Mouse (Mus musculus) spleen, adult 2 months (tissue): ENCODE data around the gene Nxpe4. TPM values are rescaled to one million over a fixed set of nuclear protein-coding genes. Genes with fewer than 3 reads are reported as not detected.
A peak's percentile ranks its signal among the peaks of the same experiment; 100 is the strongest.

Source experiments
- DNase-seq, 2 experiments: peaks; one replicate each; pipeline versions ENCODE4 v3.0.0 to v3.0.0-alpha.2; 2012 to 2021; ENCODE audit warnings: low spot score in 2 of 2, low read depth in 1 of 2
- H3K27ac ChIP-seq: fragments of 200-500 bp; 2 replicates; pipeline ENCODE4 v1.5.1; 2012; ENCODE audit warnings: low read length, inconsistent platforms; ENCODE audit not compliant: insufficient read depth
- H3K27me3 ChIP-seq: fragments of 200-500 bp; 2 replicates; pipeline ENCODE4 v1.6.1; 2012; ENCODE audit warnings: mild to moderate bottlenecking, moderate library complexity, low read length, inconsistent platforms; ENCODE audit not compliant: control insufficient read depth, insufficient read depth
- H3K36me3 ChIP-seq: fragments of 200-500 bp; 2 replicates; pipeline ENCODE4 v1.6.1; 2012; ENCODE audit warnings: mild to moderate bottlenecking, low read length, inconsistent platforms; ENCODE audit not compliant: control insufficient read depth, insufficient read depth
- H3K4me1 ChIP-seq: fragments of 200-500 bp; 2 replicates; pipeline ENCODE4 v1.6.1; 2011; ENCODE audit warnings: inconsistent platforms; ENCODE audit not compliant: control insufficient read depth, insufficient read depth, insufficient read length
- H3K4me3 ChIP-seq: fragments of 200-500 bp; 2 replicates; pipeline ENCODE4 v1.5.1; 2011; ENCODE audit warnings: mild to moderate bottlenecking, inconsistent platforms; ENCODE audit not compliant: insufficient read depth, insufficient read length; ENCODE audit errors: extremely low read depth
- CTCF ChIP-seq: fragments of 200-500 bp; IDR thresholded peaks from 2 replicates; pipeline ENCODE4 v1.5.1; 2011; ENCODE audit warnings: mild to moderate bottlenecking, inconsistent platforms; ENCODE audit not compliant: insufficient read depth, insufficient read length, insufficient replicate concordance; ENCODE audit errors: extremely low read depth
- POLR2A ChIP-seq: fragments of 200-500 bp; IDR thresholded peaks from 2 replicates; pipeline ENCODE4 v1.6.1; 2011; ENCODE audit warnings: low read depth, low read length, inconsistent platforms
- WGBS: fragments of 180-500 bp; shearing (Covaris S2); methylation state at CpG from one replicate; pipeline ENCODE4 v1.1.7; 2018; 5-methylcytosine and 5-hydroxymethylcytosine counted together
- polyA plus RNA-seq: library from polyadenylated mRNA; depleted of rRNA; stranded (reverse); fragments of >200 nt; gene quantifications from 2 replicates; pipeline ENCODE4 v1.2.3, GENCODE M21; 2012

Nxpe4 gene
- polyA plus RNA-seq, 1 experiment: 1.4 TPM

DNA sequence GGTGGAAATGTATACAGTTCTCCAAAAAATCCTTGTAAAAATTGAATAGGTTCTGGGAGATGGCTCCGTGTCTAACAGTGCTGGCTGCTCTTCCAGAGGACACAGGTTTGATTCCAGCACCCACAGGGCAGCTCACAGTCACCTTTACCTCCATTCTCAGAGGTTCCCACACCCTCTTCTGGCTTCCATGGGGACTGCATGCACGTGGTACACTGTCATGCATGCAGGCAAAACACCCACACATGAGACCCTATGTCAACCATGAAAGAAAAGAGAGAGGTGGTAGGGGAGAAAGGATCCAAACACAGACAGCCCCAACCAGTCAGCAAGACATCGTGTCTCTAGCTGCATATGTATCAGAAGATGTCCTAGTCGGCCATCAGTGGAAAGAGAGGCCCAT, 199.0 kb downstream of the Nxpe4 start:
- H3K27ac ChIP-seq: no peak overlapping the region
- no peaks in the 10 kb centered on the region for H3K27me3 ChIP-seq
- H3K36me3 ChIP-seq: no peaks in the 10 kb centered on the region
- peaks cover 2% of the 10 kb centered on the region; the same call in 1 of the 2 replicates for H3K4me1 ChIP-seq
- peak in 1 of 2 experiments; percentile 12 for DNase-seq
- 89% methylated on average over 4 of the region's 4 CpGs for WGBS
- H3K4me3 ChIP-seq: no peak overlapping the region
- TF ChIP-seq POLR2A (no peak), CTCF (no peak)

DNA sequence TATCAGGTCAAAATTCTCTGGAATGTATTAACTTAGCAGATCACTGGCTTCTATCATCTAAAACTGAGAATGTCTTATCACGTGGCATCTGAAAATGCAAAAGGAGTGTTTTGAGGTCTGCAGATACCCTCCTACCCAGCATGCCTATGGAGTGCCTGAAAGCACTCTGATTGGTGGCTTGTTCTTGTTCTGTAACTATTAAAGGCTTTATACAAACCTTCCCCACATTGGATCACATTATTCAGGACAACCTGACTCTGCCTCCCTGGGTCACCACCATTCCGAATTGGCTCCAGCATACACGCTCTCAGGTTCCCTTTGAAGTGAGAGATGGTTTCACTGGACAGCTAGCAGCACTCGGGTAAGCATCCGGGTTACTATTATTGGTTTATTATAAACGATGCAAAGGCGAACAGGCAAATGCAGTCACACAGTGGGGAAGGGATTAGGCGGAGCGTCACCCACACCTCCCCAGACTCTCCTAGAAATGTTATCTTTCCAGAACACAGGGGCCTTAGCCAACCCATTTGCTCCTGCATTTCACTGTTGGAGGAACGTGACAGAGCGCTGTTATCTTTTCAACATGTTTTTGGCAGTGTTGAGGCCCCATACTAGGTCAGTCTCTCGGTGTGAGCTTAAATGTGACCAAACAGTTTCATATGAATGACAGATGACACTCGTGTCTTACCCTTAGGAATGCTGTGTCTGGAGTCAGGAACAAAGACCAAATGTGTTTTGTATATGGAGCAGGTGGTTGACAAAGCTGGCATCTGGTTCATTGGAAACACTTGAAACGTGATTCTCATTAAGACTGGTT, 200.2 kb downstream of the Nxpe4 start:
- Histone ChIP-seq H3K27me3 (no peaks in the 10 kb centered on the region), H3K27ac (no peak overlapping the region; the same call in 1 of the 2 replicates), H3K4me1 (peaks cover 2% of the 10 kb centered on the region; the same call in 1 of the 2 replicates), H3K4me3 (no peak overlapping the region), H3K36me3 (no peaks in the 10 kb centered on the region)
- WGBS: 79% methylated on average over 14 of the region's 14 CpGs
- no peak for DNase-seq
- TF ChIP-seq CTCF (no peak), POLR2A (no peak)

DNA sequence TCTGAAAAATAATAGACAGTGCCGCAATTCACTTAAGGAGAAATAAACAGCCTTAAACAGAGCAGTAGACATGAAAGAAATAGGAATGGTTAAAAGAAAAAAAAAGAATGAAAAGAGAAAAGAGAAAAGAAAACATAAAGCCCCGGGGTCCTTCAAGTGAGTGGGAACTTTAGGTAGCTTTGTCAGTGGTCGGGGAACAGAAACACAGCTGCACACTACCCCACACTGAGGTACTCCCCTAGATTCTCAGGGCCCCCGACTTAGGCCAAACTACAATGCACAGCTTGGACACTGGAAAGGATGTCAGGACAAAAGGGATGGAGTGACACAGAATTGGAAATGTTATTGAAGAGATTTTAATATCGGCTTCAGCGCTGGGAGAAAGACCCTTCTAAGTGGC, 200.9 kb downstream of the Nxpe4 start:
- no peak for TF ChIP-seq CTCF
- no peak for TF ChIP-seq POLR2A
- Histone ChIP-seq H3K27me3 (no peaks in the 10 kb centered on the region), H3K36me3 (no peaks in the 10 kb centered on the region), H3K4me3 (no peak overlapping the region), H3K4me1 (no peaks in the 10 kb centered on the region), H3K27ac (no peak overlapping the region)
- 87% methylated on average over 6 of the region's 6 CpGs for WGBS
- DNase-seq: no peak

DNA sequence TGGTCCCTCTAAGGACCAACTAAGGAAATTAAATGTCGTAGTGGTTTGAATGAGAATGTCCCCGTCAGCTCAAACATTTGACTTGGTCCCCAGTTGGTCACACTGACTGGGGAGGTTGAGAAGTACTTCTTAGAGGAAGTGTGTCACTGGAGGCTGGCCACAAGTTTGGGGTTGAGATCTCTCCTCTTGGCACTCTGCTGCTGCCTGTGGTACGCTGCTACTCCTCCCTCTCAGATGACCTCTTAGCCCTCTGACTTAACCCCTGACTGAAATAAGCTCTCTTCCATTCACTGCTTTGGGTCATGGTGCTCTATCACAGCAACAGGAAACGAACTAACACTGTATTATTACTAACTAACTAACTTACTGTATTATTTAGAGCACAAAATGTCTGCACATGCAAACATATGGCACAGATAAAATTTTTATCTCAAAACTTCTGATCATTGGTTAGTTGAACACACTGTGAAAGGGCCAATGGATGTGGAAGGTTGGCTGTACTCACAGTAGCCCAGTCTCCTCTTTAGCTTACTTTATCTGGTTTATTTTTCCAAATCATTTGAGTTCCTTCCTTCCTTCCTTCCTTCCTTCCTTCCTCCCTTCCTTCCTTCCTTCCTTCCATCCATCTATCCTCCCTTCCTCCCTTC, 211.5 kb downstream of the Nxpe4 start:
- no peaks in the 10 kb centered on the region for H3K27me3 ChIP-seq
- no peak for DNase-seq
- TF ChIP-seq CTCF (no peak), POLR2A (no peak)
- no peak overlapping the region; the same call in 1 of the 2 replicates for H3K27ac ChIP-seq
- H3K36me3 ChIP-seq: no peaks in the 10 kb centered on the region
- WGBS: 50% methylated on average over 4 of the region's 4 CpGs
- H3K4me3 ChIP-seq: no peak overlapping the region
- H3K4me1 ChIP-seq: no peaks in the 10 kb centered on the region; the same call in 1 of the 2 replicates

DNA sequence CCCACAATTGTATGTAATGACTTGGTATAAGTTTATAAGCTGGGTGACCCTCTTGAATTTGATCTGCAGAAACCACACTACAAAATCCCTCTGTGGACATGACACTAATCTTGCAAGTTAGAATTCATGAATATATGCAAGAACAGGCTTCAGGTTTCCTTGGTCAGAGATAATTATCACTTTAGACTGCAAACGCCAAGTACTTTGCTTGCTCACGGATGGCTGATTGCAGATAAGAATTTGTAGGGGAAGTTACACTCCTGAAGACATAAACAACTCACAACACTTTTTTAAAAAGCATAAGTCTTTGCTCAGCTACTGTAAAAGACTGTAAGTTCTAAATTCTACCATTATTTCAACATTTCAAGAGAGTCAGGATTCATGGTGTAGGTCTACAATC, 212.5 kb downstream of the Nxpe4 start:
- no peaks in the 10 kb centered on the region for H3K27me3 ChIP-seq
- TF ChIP-seq POLR2A: no peak
- DNase-seq: no peak
- 32% methylated on average over 2 of the region's 2 CpGs for WGBS
- H3K4me3 ChIP-seq: no peak overlapping the region
- no peak overlapping the region for H3K27ac ChIP-seq
- H3K36me3 ChIP-seq: no peaks in the 10 kb centered on the region
- no peaks in the 10 kb centered on the region; the same call in 1 of the 2 replicates for H3K4me1 ChIP-seq

DNA sequence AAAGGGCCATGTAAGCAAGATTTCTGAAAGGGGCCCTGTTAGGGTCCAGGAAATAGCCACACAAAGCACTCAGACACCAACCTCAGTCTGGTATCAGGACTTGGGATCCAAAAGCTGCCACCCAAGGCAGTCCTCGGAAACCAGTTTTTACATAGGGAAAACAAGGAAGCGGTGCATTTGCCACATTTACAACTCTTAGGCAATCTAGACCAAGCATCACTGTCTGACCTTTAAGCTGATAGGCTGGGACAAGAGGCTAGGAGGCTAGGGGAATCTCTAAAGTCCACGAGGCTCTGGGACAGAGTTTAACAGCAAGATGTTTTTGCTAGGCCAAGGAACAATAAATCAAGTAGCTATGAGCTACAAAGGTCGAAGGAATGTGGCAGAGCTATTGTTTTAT, 226.6 kb downstream of the Nxpe4 start:
- WGBS: 78% methylated on average over 4 of the region's 4 CpGs
- peaks cover 2% of the 10 kb centered on the region; the same call in 1 of the 2 replicates for H3K4me1 ChIP-seq
- peaks cover 2% of the 10 kb centered on the region for H3K36me3 ChIP-seq
- TF ChIP-seq POLR2A (no peak), CTCF (no peak)
- no peak for DNase-seq
- H3K27me3 ChIP-seq: no peaks in the 10 kb centered on the region
- no peak overlapping the region for H3K4me3 ChIP-seq
- H3K27ac ChIP-seq: no peak overlapping the region

DNA sequence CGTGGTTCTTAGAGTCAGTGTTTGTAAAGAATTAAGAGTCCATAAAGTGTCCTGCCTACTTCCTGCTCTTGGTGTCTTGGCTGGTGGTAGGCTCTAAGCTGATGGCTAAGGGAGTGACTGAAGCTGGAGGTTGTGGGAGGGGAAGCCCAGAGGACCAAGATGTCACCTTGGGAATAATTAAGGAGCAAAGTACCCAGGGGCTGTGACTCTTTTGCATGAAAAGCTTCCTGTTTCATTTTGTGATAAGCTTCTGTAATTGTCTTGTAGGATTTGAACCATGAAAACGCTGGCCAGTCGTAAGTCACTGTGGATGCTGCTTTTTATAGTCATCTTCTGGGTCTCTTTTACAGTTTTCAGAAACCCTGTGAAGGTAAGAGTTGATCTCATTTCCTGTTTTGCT, 228.2 kb downstream of the Nxpe4 start:
- WGBS: 14% methylated on average over 3 of the region's 3 CpGs
- TF ChIP-seq POLR2A: no peak
- TF ChIP-seq CTCF: no peak

More for the DNA sequence above, 228.2 kb downstream of the Nxpe4 start:
- Histone ChIP-seq H3K27me3 (no peaks in the 10 kb centered on the region), H3K27ac (peak overlapping the region; percentile 60; the same call in 1 of the 2 replicates), H3K4me3 (no peak overlapping the region), H3K4me1 (peaks cover 2% of the 10 kb centered on the region; the same call in 1 of the 2 replicates), H3K36me3 (peaks cover 2% of the 10 kb centered on the region)
- no peak for DNase-seq
